Mouse (Mus musculus): Measurements from ENCODE around the gene Gipc1. TPM values are rescaled to one million over a fixed set of nuclear protein-coding genes. Genes with fewer than 3 reads are reported as not detected.

Gipc1 gene
- total RNA-seq, 2 experiments from 2014 or later, result 67.7 to 69.2 TPM

Other genes with a start within 250 kb of the Gipc1 start
- gene Scoc, start 194.3 kb upstream of the Gipc1 start, total RNA-seq (2021), result 100 to 1,000 TPM; 212 to 226 TPM
- not detected for gene Olfr370, start 116.9 kb upstream of the Gipc1 start, total RNA-seq (2021)
- 100 to 1,000 TPM; 140 to 161 TPM for gene Ndufb7, start 86.0 kb upstream of the Gipc1 start, total RNA-seq (2021)
- gene Tecr, start 44.7 kb upstream of the Gipc1 start, total RNA-seq (2021), result 100 to 1,000 TPM; 510 to 556 TPM
- gene Dnajb1, start 44.5 kb upstream of the Gipc1 start, total RNA-seq (2021), result 10 to 100 TPM; 30.0 to 40.0 TPM
- 1 to 10 TPM; 1.3 to 1.6 TPM for gene Ptger1, start 14.0 kb downstream of the Gipc1 start, total RNA-seq (2021)
- gene Pkn1, start 46.5 kb downstream of the Gipc1 start, total RNA-seq (2021), result 10 to 100 TPM; 42.2 to 57.6 TPM
- 10 to 100 TPM; 14.4 to 17.2 TPM for gene Ddx39, start 62.5 kb downstream of the Gipc1 start, total RNA-seq (2021)
- 10 to 100 TPM in 1 of 2 experiments, 1 to 10 TPM in 1; 7.4 to 11.0 TPM for gene Adgre5, start 88.6 kb downstream of the Gipc1 start, total RNA-seq (2021)
- 100 to 1,000 TPM; 315 to 348 TPM for gene Adgrl1, start 247.4 kb downstream of the Gipc1 start, total RNA-seq (2021)

All from layer of hippocampus, postnatal 25 days (tissue).